Mouse (Mus musculus) spleen, embryonic (tissue): ENCODE measurements around the gene Dnah10.

Experiments
- CTCF ChIA-PET: fragments of 350-600 bp; sonication (Branson Sonifier 250); formaldehyde crosslinking; loops from one replicate; lab custom pipeline; 2022; lab: Charles Lee

The Dnah10 gene

DNA sequence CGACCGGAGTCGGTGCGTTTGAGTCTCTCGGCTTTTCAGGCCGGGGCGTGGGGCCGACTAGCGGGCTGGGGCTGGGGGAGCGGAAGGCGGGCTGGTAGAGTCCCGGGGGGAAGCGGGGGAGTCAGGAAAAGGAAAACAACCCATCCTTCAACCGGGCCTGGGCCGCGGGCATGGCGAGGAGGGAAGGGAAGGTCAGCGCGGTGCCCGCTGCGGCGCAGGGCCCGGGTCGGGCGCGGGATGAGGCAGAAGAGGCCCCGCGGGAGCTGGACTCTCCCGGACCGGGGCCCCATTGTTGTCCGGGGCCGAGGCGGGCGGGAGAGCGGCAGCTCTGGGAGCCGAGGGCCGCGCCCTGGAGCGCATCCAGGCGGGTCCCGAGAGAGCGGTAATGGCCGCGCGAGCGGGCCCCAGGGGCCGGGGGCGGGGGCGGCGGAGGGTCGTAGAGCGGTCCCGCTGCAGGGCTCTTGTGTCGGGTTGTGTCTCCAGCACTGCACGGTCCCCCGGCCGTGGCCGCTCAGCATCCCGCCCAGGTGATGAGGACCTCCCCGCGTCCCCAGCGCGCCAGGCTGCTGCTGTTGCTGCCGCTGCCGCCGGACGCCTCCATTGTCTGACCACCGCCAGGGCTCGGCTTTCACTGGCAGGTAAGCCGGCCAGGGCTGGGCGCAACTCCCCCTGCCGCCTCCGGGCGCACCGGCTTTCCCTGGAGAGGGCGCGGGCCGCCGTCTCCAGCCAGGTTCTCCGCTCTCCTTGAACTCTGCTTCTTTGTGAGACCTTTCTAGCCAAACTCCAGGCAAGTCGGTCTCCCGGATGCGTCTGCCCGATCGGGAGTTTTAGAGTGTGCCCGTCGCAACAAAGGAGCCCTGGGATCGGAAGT, 138.2 kb downstream of the Dnah10 start:
- CTCF ChIA-PET = no interaction called here

DNA sequence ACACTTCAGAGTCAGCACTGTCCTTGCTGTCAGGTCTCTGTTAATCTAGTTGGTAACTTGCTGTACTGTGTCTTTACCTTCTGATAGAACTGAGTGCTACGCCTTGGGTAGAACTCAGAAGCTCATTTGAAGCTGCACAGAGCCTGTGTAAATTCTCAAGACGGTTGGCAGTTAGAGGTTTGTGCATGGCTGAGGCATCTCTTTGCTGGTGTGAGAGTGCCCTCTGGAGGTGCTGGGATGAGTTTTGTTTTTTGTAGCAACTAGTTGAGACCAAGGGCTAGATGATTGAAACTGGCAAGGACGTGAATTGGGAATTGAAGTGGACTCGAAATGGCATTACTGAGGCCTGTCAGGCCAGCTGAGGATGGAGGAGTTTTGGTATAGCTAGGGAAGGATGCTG, 144.1 kb downstream of the Dnah10 start:
- CTCF ChIA-PET = interaction anchor here (0.5 to 0.6 kb wide), 2 partner anchors 526 to 1523 kb away, joined by 3 to 5 read pairs; no protein-coding TSS in a partner anchor

DNA sequence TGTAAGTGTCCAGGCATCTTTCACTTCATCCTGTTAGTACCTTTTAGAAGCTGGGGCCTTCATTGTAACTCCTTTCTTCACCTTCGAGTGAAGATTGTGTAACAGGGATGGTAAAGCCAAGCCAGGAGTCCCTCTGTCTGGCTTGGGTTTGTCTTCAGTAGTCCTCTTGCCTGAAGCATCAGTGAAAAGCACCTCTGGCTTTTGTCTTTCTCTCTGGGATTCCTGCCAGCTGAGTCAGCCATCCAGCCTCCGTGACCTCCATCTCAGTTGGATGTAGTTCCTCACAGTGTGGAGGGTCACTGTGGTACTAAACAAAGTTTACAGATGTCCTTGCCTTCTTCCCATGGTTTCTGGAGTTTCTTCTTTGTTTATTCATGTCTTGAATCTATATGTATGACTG, 147.1 kb downstream of the Dnah10 start:
- CTCF ChIA-PET = no interaction called here

DNA sequence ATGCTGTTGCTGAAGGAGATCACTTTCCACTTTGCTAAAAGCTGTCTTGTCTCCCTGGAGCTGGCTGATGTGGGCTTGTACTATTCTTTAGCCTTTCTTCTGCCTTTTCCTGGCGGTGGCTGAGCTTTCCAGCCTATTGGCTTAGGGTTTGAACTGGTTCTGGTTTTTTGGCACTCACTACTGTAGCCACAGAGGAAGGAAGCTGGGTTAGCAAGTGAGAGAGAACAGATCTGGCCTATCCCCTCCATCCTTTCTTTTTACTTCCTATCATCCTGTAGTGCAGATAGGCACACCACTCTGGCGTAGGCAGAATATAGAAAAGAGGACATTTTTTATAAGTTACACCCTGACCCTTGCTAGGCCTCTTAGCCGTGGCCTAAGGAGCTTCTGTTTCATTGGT, 148.2 kb downstream of the Dnah10 start:
- CTCF ChIA-PET = no interaction called here

DNA sequence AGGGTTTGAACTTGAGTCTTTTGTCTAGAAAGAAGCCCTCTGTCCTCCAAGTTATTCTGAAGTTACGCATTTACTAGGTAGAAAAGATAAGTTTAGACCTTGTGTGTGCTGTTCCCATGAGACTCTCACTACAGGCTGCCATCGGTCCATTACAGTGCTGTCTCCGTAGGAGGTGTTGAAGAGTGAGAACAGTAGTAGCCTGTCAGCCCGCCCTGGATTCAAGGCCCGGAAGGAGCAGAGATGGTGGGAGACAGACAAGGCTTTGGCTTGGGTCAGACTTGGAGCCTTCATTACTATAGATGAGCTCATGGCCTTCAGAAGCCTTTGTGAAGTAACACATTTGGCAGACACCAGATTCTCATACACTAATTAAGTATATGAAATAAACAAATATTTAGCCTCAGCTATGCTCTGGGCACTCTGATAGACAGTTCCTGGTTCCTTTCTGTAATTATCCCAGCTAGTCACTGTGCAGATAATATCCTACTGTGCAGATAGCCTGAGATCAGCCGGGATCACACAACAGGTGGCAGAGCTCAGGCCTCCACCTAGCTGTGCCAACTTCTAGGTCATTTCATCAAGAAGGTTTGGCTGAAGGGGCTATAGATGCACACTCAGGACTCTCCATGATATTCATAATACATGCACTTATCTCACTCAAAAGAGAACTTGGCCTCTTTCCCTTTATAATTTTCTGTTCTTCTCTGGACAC, 149.2 kb downstream of the Dnah10 start:
- CTCF ChIA-PET = interaction anchor here (0.7 kb wide), 1 partner anchor 12 kb away, joined by 4 read pairs; no protein-coding TSS in a partner anchor

DNA sequence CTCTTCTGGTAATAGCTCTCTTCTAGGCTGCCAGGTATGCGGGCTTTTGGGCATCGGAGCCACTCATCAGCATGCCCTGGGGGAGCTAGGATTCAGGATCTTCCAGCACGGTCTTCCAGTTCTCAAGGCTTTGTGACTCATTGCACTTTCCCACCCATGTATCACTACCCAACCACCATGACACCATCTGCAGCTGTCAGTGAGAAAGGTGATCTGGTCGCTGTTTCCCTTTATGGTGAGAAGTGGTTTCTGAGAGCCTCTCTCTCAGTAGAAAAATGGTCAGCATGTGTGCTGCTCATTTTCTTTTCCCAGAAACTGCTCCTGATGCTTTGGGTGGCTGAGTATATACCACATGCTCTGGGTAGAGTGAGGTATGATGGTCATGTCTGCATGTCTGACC, 154.4 kb downstream of the Dnah10 start:
- CTCF ChIA-PET = interaction anchor here (0.5 kb wide), 1 partner anchor 455 kb away, joined by 13 read pairs; no protein-coding TSS in a partner anchor

DNA sequence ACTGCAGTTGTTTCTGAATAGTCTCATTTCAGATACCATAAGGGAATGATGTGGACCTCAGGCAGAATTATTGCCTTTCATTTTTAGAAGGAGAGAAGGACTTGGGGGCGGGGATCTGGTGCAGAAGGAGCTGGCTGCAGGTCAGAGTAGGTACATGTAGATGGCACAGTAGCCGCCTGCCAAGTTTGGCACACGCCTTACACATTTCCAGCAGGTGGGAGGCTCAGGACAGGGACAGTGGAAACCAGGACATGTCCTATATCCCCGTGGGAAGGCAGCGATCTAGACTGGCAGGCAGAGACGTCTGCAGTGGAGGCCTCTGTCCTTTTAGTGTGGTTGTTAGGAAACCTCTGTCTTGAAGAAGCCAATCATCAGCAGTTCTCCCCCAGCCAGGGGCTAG, 154.9 kb downstream of the Dnah10 start:
- CTCF ChIA-PET = no interaction called here

DNA sequence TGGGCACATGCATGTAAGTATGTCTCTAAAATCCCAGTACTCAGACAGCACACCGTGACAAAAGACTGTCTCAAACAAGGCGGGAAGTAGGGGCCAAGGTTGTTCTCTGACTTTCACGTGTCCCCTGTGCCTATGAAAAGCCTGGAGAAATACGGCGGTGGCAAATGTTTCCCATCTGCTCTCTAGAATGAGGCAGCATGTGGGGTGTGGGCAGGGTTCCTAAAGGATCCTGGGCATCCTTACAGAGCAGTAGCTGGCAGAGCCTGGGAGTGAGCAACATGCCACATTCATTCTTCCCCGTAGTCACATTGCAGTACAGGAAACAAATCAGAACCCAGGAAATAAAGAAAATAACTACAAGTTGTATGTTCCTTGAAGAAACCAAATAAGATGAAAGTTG, 159.0 kb downstream of the Dnah10 start:
- CTCF ChIA-PET = no interaction called here
